Mouse (Mus musculus): ENCODE results near the gene Cd200r2.
A peak's percentile ranks its signal among the peaks of the same experiment; 100 is the strongest.

The Cd200r2 gene

GRCm38 (mm10) chr16:44866797-44867196, at the start of gene Cd200r2:
Gene Cd200r2 (plus strand): TSS chr16:44867097.
- no peak for DNase-seq (ENCODE audit: low spot score in 2 of 2)

- no peak for DNase-seq (ENCODE audit: low spot score in 2 of 2)
These were observed 48.9 kb upstream of the Cd200r2 start for GRCm38 (mm10) chr16:44818010-44818409.

GRCm38 (mm10) chr16:44820545-44820944, 46.4 kb upstream of the Cd200r2 start:
- no peak for DNase-seq (ENCODE audit: low spot score in 2 of 2)

GRCm38 (mm10) chr16:44832286-44832685, 34.6 kb upstream of the Cd200r2 start:
- DNase-seq (ENCODE audit: low spot score in 2 of 2): no peak

GRCm38 (mm10) chr16:44833189-44833588, 33.7 kb upstream of the Cd200r2 start:
- DNase-seq (ENCODE audit: low spot score in 2 of 2): peak in 1 of 2 experiments; percentile 35

GRCm38 (mm10) chr16:44875178-44875577, 8.3 kb downstream of the Cd200r2 start:
- no peak for DNase-seq (ENCODE audit: low spot score in 2 of 2)

- no peak for DNase-seq (ENCODE audit: low spot score in 2 of 2)
These were observed 9.7 kb downstream of the Cd200r2 start for GRCm38 (mm10) chr16:44876625-44877024.

GRCm38 (mm10) chr16:44877595-44877994, 10.7 kb downstream of the Cd200r2 start:
- DNase-seq (ENCODE audit: low spot score in 2 of 2): no peak

- DNase-seq (ENCODE audit: low spot score in 2 of 2): no peak
These were observed 23.9 kb downstream of the Cd200r2 start for GRCm38 (mm10) chr16:44890814-44891213.

GRCm38 (mm10) chr16:44932016-44932415, 65.1 kb downstream of the Cd200r2 start:
- DNase-seq (ENCODE audit: low spot score in 2 of 2): no peak

- no peak for DNase-seq (ENCODE audit: low spot score in 2 of 2)
These were observed 76.6 kb downstream of the Cd200r2 start, which contains the start of gene Cd200r3 for GRCm38 (mm10) chr16:44943468-44943867. Gene Cd200r3 (plus strand): TSS chr16:44943678.

GRCm38 (mm10) chr16:44951360-44952114, 84.6 kb downstream of the Cd200r2 start:
- no peak for DNase-seq (ENCODE audit: low spot score in 2 of 2)

- no peak for DNase-seq (ENCODE audit: low spot score in 2 of 2)
These were observed 95.4 kb downstream of the Cd200r2 start for GRCm38 (mm10) chr16:44962296-44962695.

GRCm38 (mm10) chr16:44962777-44963176, 95.9 kb downstream of the Cd200r2 start:
- DNase-seq (ENCODE audit: low spot score in 2 of 2): no peak

GRCm38 (mm10) chr16:44964526-44965374, 97.9 kb downstream of the Cd200r2 start:
- no peak for DNase-seq (ENCODE audit: low spot score in 2 of 2)

GRCm38 (mm10) chr16:44965428-44965827, 98.5 kb downstream of the Cd200r2 start:
- no peak for DNase-seq (ENCODE audit: low spot score in 2 of 2)

All from right cerebral cortex, postnatal 36 days (tissue).